Mouse (Mus musculus): ENCODE measurements around the gene Arhgap45. TPM values are rescaled to one million over a fixed set of nuclear protein-coding genes. Genes with fewer than 3 reads are reported as not detected.
"Not testable (repeated sequence)": the region's sequence is repeated elsewhere in the genome, so short reads cannot be mapped to it uniquely, and the experiment has no call there.

Arhgap45 gene
- polyA plus RNA-seq, 1 experiment from 2014 or later: 7.7 TPM

- 83% methylated on average over 8 of the region's 8 CpGs for WGBS
- H3K4me1 ChIP-seq (ENCODE audit: control insufficient read depth, insufficient read depth, low read length): peaks cover 11% of the 10 kb centered on the region
- H3K27ac ChIP-seq (ENCODE audit: low read depth, low read length); H3K4me2 ChIP-seq (replicated peaks; ENCODE audit: low read depth, low read length); H3K9me3 ChIP-seq (ENCODE audit: control insufficient read depth, low read length); ATAC-seq (ENCODE audit: low FRiP score, low TSS enrichment); H3K4me3 ChIP-seq (ENCODE audit: low read length); H3K9ac ChIP-seq (ENCODE audit: low read depth, low read length); H3K27me3 ChIP-seq (ENCODE audit: control insufficient read depth, insufficient read depth, low read length): not testable (repeated sequence)
- peaks cover 21% of the 10 kb centered on the region for H3K36me3 ChIP-seq (ENCODE audit: control insufficient read depth, insufficient read depth, low read length)
These were observed 25.1 kb downstream of the Arhgap45 start for GRCm38 (mm10) chr10:80041409-80042060.

- no peak overlapping the region for H3K4me3 ChIP-seq (ENCODE audit: low read length)
- H3K27ac ChIP-seq (ENCODE audit: low read depth, low read length): no peak overlapping the region
- 35% methylated on average over 4 of the region's 4 CpGs for WGBS
- H3K9me3 ChIP-seq (ENCODE audit: control insufficient read depth, low read length): no peaks in the 10 kb centered on the region
- H3K4me1 ChIP-seq (ENCODE audit: control insufficient read depth, insufficient read depth, low read length): peaks cover 7% of the 10 kb centered on the region; the same call in 1 of the 2 replicates
- ATAC-seq (ENCODE audit: low FRiP score, low TSS enrichment): no peak
- no peak overlapping the region for H3K9ac ChIP-seq (ENCODE audit: low read depth, low read length)
- H3K36me3 ChIP-seq (ENCODE audit: control insufficient read depth, insufficient read depth, low read length): no peaks in the 10 kb centered on the region
- no peak overlapping the region for H3K4me2 ChIP-seq (replicated peaks; ENCODE audit: low read depth, low read length)
- no peaks in the 10 kb centered on the region for H3K27me3 ChIP-seq (ENCODE audit: control insufficient read depth, insufficient read depth, low read length)
These were observed 27.6 kb downstream of the Arhgap45 start for GRCm38 (mm10) chr10:80044087-80044486.

- not testable (repeated sequence) for ATAC-seq (ENCODE audit: low FRiP score, low TSS enrichment); H3K4me3 ChIP-seq (ENCODE audit: low read length); H3K36me3 ChIP-seq (ENCODE audit: control insufficient read depth, insufficient read depth, low read length); H3K27me3 ChIP-seq (ENCODE audit: control insufficient read depth, insufficient read depth, low read length); H3K4me1 ChIP-seq (ENCODE audit: control insufficient read depth, insufficient read depth, low read length); H3K27ac ChIP-seq (ENCODE audit: low read depth, low read length); H3K9ac ChIP-seq (ENCODE audit: low read depth, low read length); H3K4me2 ChIP-seq (replicated peaks; ENCODE audit: low read depth, low read length); H3K9me3 ChIP-seq (ENCODE audit: control insufficient read depth, low read length)
- WGBS: 85% methylated on average over 2 of the region's 4 CpGs
These were observed 28.9 kb downstream of the Arhgap45 start for GRCm38 (mm10) chr10:80045364-80045763.

- no peaks in the 10 kb centered on the region for H3K36me3 ChIP-seq (ENCODE audit: control insufficient read depth, insufficient read depth, low read length)
- peaks cover 7% of the 10 kb centered on the region; the same call in 1 of the 2 replicates for H3K4me1 ChIP-seq (ENCODE audit: control insufficient read depth, insufficient read depth, low read length)
- no peaks in the 10 kb centered on the region for H3K27me3 ChIP-seq (ENCODE audit: control insufficient read depth, insufficient read depth, low read length)
- WGBS: 81% methylated on average over 5 of the region's 5 CpGs
- H3K27ac ChIP-seq (ENCODE audit: low read depth, low read length): no peak overlapping the region
- no peak for ATAC-seq (ENCODE audit: low FRiP score, low TSS enrichment)
- no peak overlapping the region for H3K4me2 ChIP-seq (replicated peaks; ENCODE audit: low read depth, low read length)
- no peak overlapping the region for H3K4me3 ChIP-seq (ENCODE audit: low read length)
- no peaks in the 10 kb centered on the region for H3K9me3 ChIP-seq (ENCODE audit: control insufficient read depth, low read length)
- no peak overlapping the region for H3K9ac ChIP-seq (ENCODE audit: low read depth, low read length)
These were observed 29.3 kb downstream of the Arhgap45 start for GRCm38 (mm10) chr10:80045766-80046165.

GRCm38 (mm10) chr10:80047041-80047565, 30.6 kb downstream of the Arhgap45 start, which contains the start of gene Gpx4:
Gene Gpx4 (plus strand): TSS chr10:80047166.
- H3K27ac ChIP-seq (ENCODE audit: low read depth, low read length): no peak within 1 kb of the TSS
- ATAC-seq (ENCODE audit: low FRiP score, low TSS enrichment): no peak
- no peaks in the 10 kb centered on the region for H3K27me3 ChIP-seq (ENCODE audit: control insufficient read depth, insufficient read depth, low read length)
- H3K9me3 ChIP-seq (ENCODE audit: control insufficient read depth, low read length): no peaks in the 10 kb centered on the region
- WGBS: 34% methylated on average over 8 of the region's 9 CpGs
- peaks cover 11% of the 10 kb centered on the region; the same call in 1 of the 2 replicates for H3K4me1 ChIP-seq (ENCODE audit: control insufficient read depth, insufficient read depth, low read length)
- no peaks in the 10 kb centered on the region for H3K36me3 ChIP-seq (ENCODE audit: control insufficient read depth, insufficient read depth, low read length)
- H3K4me3 ChIP-seq (ENCODE audit: low read length): no peak within 1 kb of the TSS
- H3K4me2 ChIP-seq (replicated peaks; ENCODE audit: low read depth, low read length): no peak within 1 kb of the TSS
- H3K9ac ChIP-seq (ENCODE audit: low read depth, low read length): peak within 1 kb of the TSS; percentile 28; the same call in 1 of the 2 replicates

- H3K27ac ChIP-seq (ENCODE audit: low read depth, low read length): no peak overlapping the region
- no peaks in the 10 kb centered on the region for H3K36me3 ChIP-seq (ENCODE audit: control insufficient read depth, insufficient read depth, low read length)
- H3K4me1 ChIP-seq (ENCODE audit: control insufficient read depth, insufficient read depth, low read length): peaks cover 16% of the 10 kb centered on the region; the same call in 1 of the 2 replicates
- no peak for ATAC-seq (ENCODE audit: low FRiP score, low TSS enrichment)
- H3K4me2 ChIP-seq (replicated peaks; ENCODE audit: low read depth, low read length): no peak overlapping the region
- 33% methylated on average over 5 of the region's 5 CpGs for WGBS
- no peaks in the 10 kb centered on the region for H3K27me3 ChIP-seq (ENCODE audit: control insufficient read depth, insufficient read depth, low read length)
- no peak overlapping the region for H3K4me3 ChIP-seq (ENCODE audit: low read length)
- no peaks in the 10 kb centered on the region for H3K9me3 ChIP-seq (ENCODE audit: control insufficient read depth, low read length)
- no peak overlapping the region for H3K9ac ChIP-seq (ENCODE audit: low read depth, low read length)
These were observed 31.9 kb downstream of the Arhgap45 start for GRCm38 (mm10) chr10:80048396-80048795.

GRCm38 (mm10) chr10:80048834-80049233, 32.4 kb downstream of the Arhgap45 start:
- H3K27ac ChIP-seq (ENCODE audit: low read depth, low read length): no peak overlapping the region
- no peak for ATAC-seq (ENCODE audit: low FRiP score, low TSS enrichment)
- H3K27me3 ChIP-seq (ENCODE audit: control insufficient read depth, insufficient read depth, low read length): no peaks in the 10 kb centered on the region
- H3K4me2 ChIP-seq (replicated peaks; ENCODE audit: low read depth, low read length): no peak overlapping the region
- no peaks in the 10 kb centered on the region for H3K9me3 ChIP-seq (ENCODE audit: control insufficient read depth, low read length)
- no peak overlapping the region for H3K4me3 ChIP-seq (ENCODE audit: low read length)
- H3K4me1 ChIP-seq (ENCODE audit: control insufficient read depth, insufficient read depth, low read length): peaks cover 16% of the 10 kb centered on the region; the same call in 1 of the 2 replicates
- WGBS: 78% methylated on average over 3 of the region's 3 CpGs
- H3K9ac ChIP-seq (ENCODE audit: low read depth, low read length): no peak overlapping the region
- no peaks in the 10 kb centered on the region for H3K36me3 ChIP-seq (ENCODE audit: control insufficient read depth, insufficient read depth, low read length)

GRCm38 (mm10) chr10:80050244-80050643, 33.8 kb downstream of the Arhgap45 start:
- peaks cover 19% of the 10 kb centered on the region for H3K4me1 ChIP-seq (ENCODE audit: control insufficient read depth, insufficient read depth, low read length)
- ATAC-seq (ENCODE audit: low FRiP score, low TSS enrichment): no peak
- no peaks in the 10 kb centered on the region for H3K27me3 ChIP-seq (ENCODE audit: control insufficient read depth, insufficient read depth, low read length)
- peaks cover under 1% of the 10 kb centered on the region; the same call in 1 of the 2 replicates for H3K36me3 ChIP-seq (ENCODE audit: control insufficient read depth, insufficient read depth, low read length)
- 32% methylated on average over 6 of the region's 6 CpGs for WGBS
- H3K4me2 ChIP-seq (replicated peaks; ENCODE audit: low read depth, low read length): no peak overlapping the region
- no peak overlapping the region for H3K27ac ChIP-seq (ENCODE audit: low read depth, low read length)
- H3K9ac ChIP-seq (ENCODE audit: low read depth, low read length): no peak overlapping the region
- H3K9me3 ChIP-seq (ENCODE audit: control insufficient read depth, low read length): no peaks in the 10 kb centered on the region
- no peak overlapping the region for H3K4me3 ChIP-seq (ENCODE audit: low read length)

- H3K27ac ChIP-seq (ENCODE audit: low read depth, low read length): peak overlapping the region; percentile 47; the same call in 1 of the 2 replicates
- 30% methylated on average over 15 of the region's 15 CpGs for WGBS
- no peak for ATAC-seq (ENCODE audit: low FRiP score, low TSS enrichment)
- no peaks in the 10 kb centered on the region for H3K9me3 ChIP-seq (ENCODE audit: control insufficient read depth, low read length)
- H3K27me3 ChIP-seq (ENCODE audit: control insufficient read depth, insufficient read depth, low read length): no peaks in the 10 kb centered on the region
- H3K9ac ChIP-seq (ENCODE audit: low read depth, low read length): no peak overlapping the region
- H3K4me2 ChIP-seq (replicated peaks; ENCODE audit: low read depth, low read length): no peak overlapping the region
- H3K4me1 ChIP-seq (ENCODE audit: control insufficient read depth, insufficient read depth, low read length): peaks cover 24% of the 10 kb centered on the region
- peaks cover 8% of the 10 kb centered on the region; the same call in 1 of the 2 replicates for H3K36me3 ChIP-seq (ENCODE audit: control insufficient read depth, insufficient read depth, low read length)
- no peak overlapping the region for H3K4me3 ChIP-seq (ENCODE audit: low read length)
These were observed 34.6 kb downstream of the Arhgap45 start for GRCm38 (mm10) chr10:80050885-80051617.

Measured in kidney, embryonic 14.5 days (tissue).